Comparison of ENCODE assay signal across 9 mouse cellular contexts in genomic region chr4:116016396-116016795, GRCm38 (mm10). TPM values are rescaled to one million over a fixed set of nuclear protein-coding genes. Genes with fewer than 3 reads are reported as not detected.
A peak's percentile ranks its signal among the peaks of the same experiment; 100 is the strongest.
DNase-seq lines count a peak whose midpoint lies in the region; ATAC-seq lines count a peak whose summit lies in the region.
"Had no signal": no experiment of that assay in that cellular context is flagged by ENCODE, and none has a peak within 500 bp of the region (broad histone marks: within the 10 kb centered on the region; RNA-seq: fewer than 3 reads in every experiment).

No protein-coding gene starts in this region.

- no peak for DNase-seq in heart, postnatal 4 days
- DNase-seq in kidney, adult 11 months: peak; percentile 53
- DNase-seq in midbrain, embryonic 14.5 days: no peak
- no peak for DNase-seq in layer of hippocampus, postnatal 10 days (ENCODE audit: low spot score in 2 of 2)
- no peak for DNase-seq in adrenal gland, postnatal 4 days (ENCODE audit: low spot score in 2 of 2)
- DNase-seq in urinary bladder, postnatal 4 days (ENCODE audit: low spot score in 2 of 2): no peak

- peak overlapping the region; percentile 89 for H3K4me2 ChIP-seq in heart, embryonic 15.5 days
- H3K4me2 ChIP-seq in midbrain, embryonic 14.5 days (ENCODE audit: low read length): peak overlapping the region; percentile 94

- H3K27ac ChIP-seq in heart, embryonic 15.5 days: no peak overlapping the region
- no peak overlapping the region for H3K27ac ChIP-seq in brown adipose tissue, adult 24 weeks (replicated peaks; ENCODE audit: low read depth, low read length)
- H3K27ac ChIP-seq in midbrain, embryonic 14.5 days (replicated peaks; ENCODE audit: low read depth, low read length): no peak overlapping the region

- peaks cover 13% of the 10 kb centered on the region for H3K4me1 ChIP-seq in heart, embryonic 15.5 days (replicated peaks)
- no peaks in the 10 kb centered on the region for H3K4me1 ChIP-seq in brown adipose tissue, adult 24 weeks (ENCODE audit: control insufficient read depth, insufficient read depth, insufficient read length, low read length)
- 0 out of 2 replicates have a peak, but pooled peaks cover 10% of the 10 kb centered on the region for H3K4me1 ChIP-seq in midbrain, embryonic 14.5 days (ENCODE audit: control insufficient read depth, insufficient read depth, low read length)

- no peak for ATAC-seq in heart, embryonic 15.5 days (replicated peaks; ENCODE audit: insufficient number of reproducible peaks, insufficient read depth, low FRiP score, low read depth)
- ATAC-seq in midbrain, embryonic 14.5 days (ENCODE audit: low FRiP score, low TSS enrichment): no peak

- no peaks in the 10 kb centered on the region for H3K36me3 ChIP-seq in heart, embryonic 15.5 days
- H3K36me3 ChIP-seq in midbrain, embryonic 14.5 days (ENCODE audit: control insufficient read depth, insufficient read depth, low read length): no peaks in the 10 kb centered on the region
- H3K36me3 ChIP-seq: G1E had no signal

- WGBS in heart, embryonic 15.5 days: 56% methylated on average over 3 of the region's 3 CpGs
- WGBS in midbrain, embryonic 14.5 days: 62% methylated on average over 3 of the region's 3 CpGs

- H3K9ac ChIP-seq in heart, embryonic 15.5 days: no peak overlapping the region
- H3K9ac ChIP-seq in midbrain, embryonic 14.5 days (replicated peaks; ENCODE audit: low read length): no peak overlapping the region; the same call in 1 of the 2 replicates

- peak overlapping the region; percentile 63; the same call in 1 of the 2 replicates for H3K4me3 ChIP-seq in heart, embryonic 15.5 days
- H3K4me3 ChIP-seq in brown adipose tissue, adult 24 weeks (ENCODE audit: insufficient read depth, low read depth, low read length): 0 out of 2 replicates have a peak overlapping the region, but pooled peaks have one; percentile 13
- peak overlapping the region; percentile 65 for H3K4me3 ChIP-seq in midbrain, embryonic 14.5 days (replicated peaks; ENCODE audit: low read depth, low read length)

- no peaks in the 10 kb centered on the region for H3K9me3 ChIP-seq in heart, embryonic 15.5 days (replicated peaks)
- no peaks in the 10 kb centered on the region for H3K9me3 ChIP-seq in midbrain, embryonic 14.5 days (ENCODE audit: control insufficient read depth, low read length)
- H3K9me3 ChIP-seq: G1E had no signal

- peaks cover 65% of the 10 kb centered on the region for H3K27me3 ChIP-seq in heart, embryonic 15.5 days
- H3K27me3 ChIP-seq in midbrain, embryonic 14.5 days (ENCODE audit: control insufficient read depth, insufficient read depth, low read length): peaks cover 32% of the 10 kb centered on the region; the same call in 1 of the 2 replicates

RNA-seq across cellular contexts. Expression of gene Faah, which starts 1.3 kb away (rescaled TPM):
- 1.1 and 2.1 TPM in 2 replicates for polyA plus RNA-seq in heart, embryonic 15.5 days (2015; fragmentation: Nextera tagmentation; extraction: Ambion mirVana)
- 1 to 10 TPM; 1.3 to 1.6 TPM for total RNA-seq in heart, postnatal 4 days (2021)
- polyA plus RNA-seq in brown adipose tissue, adult 24 weeks (2012; ENCODE audit: insufficient read depth, insufficient read length, missing spikeins): not detected in 2 replicates
- 15.5 and 17.5 TPM in 2 replicates for polyA plus RNA-seq in midbrain, embryonic 14.5 days (2014; fragmentation: Nextera tagmentation; extraction: Ambion mirVana)
- total RNA-seq in layer of hippocampus, postnatal 10 days (2021): 100 to 1,000 TPM in 1 of 2 experiments, 10 to 100 TPM in 1; 86.6 to 108 TPM
- total RNA-seq in adrenal gland, postnatal 4 days (2021): 10 to 100 TPM in 1 of 2 experiments, 1 to 10 TPM in 1; 10.0 to 10.3 TPM

RNA-seq across cellular contexts. Expression of gene Nsun4, which starts 37.3 kb away (rescaled TPM):
- polyA plus RNA-seq in heart, embryonic 15.5 days (2015; fragmentation: Nextera tagmentation; extraction: Ambion mirVana): 26.3 and 27.2 TPM in 2 replicates
- 10 to 100 TPM; 27.0 to 28.6 TPM for total RNA-seq in heart, postnatal 4 days (2021)
- polyA plus RNA-seq in brown adipose tissue, adult 24 weeks (2012; ENCODE audit: insufficient read depth, insufficient read length, missing spikeins): 22.6 and 35.3 TPM in 2 replicates
- polyA plus RNA-seq in midbrain, embryonic 14.5 days (2014; fragmentation: Nextera tagmentation; extraction: Ambion mirVana): 11.5 and 13.6 TPM in 2 replicates
- total RNA-seq in layer of hippocampus, postnatal 10 days (2021): 1 to 10 TPM; 8.1 to 8.2 TPM
- total RNA-seq in adrenal gland, postnatal 4 days (2021): 10 to 100 TPM; 27.8 to 28.7 TPM

RNA-seq across cellular contexts. Expression of gene Uqcrh, which starts 58.5 kb away (rescaled TPM):
- polyA plus RNA-seq in heart, embryonic 15.5 days (2015; fragmentation: Nextera tagmentation; extraction: Ambion mirVana): 997 and 1,210 TPM in 2 replicates
- total RNA-seq in heart, postnatal 4 days (2021): 1,000 to 10,000 TPM; 1,575 to 1,686 TPM
- 4,457 and 5,170 TPM in 2 replicates for polyA plus RNA-seq in brown adipose tissue, adult 24 weeks (2012; ENCODE audit: insufficient read depth, insufficient read length, missing spikeins)
- 405 and 483 TPM in 2 replicates for polyA plus RNA-seq in midbrain, embryonic 14.5 days (2014; fragmentation: Nextera tagmentation; extraction: Ambion mirVana)
- total RNA-seq in layer of hippocampus, postnatal 10 days (2021): 100 to 1,000 TPM; 402 to 460 TPM
- 100 to 1,000 TPM; 468 to 515 TPM for total RNA-seq in adrenal gland, postnatal 4 days (2021)

RNA-seq across cellular contexts. Expression of gene Lrrc41, which starts 58.7 kb away (rescaled TPM):
- polyA plus RNA-seq in heart, embryonic 15.5 days (2015; fragmentation: Nextera tagmentation; extraction: Ambion mirVana): 44.1 and 56.7 TPM in 2 replicates
- 10 to 100 TPM; 40.6 to 41.5 TPM for total RNA-seq in heart, postnatal 4 days (2021)
- polyA plus RNA-seq in brown adipose tissue, adult 24 weeks (2012; ENCODE audit: insufficient read depth, insufficient read length, missing spikeins): 23.3 and 24.1 TPM in 2 replicates
- polyA plus RNA-seq in midbrain, embryonic 14.5 days (2014; fragmentation: Nextera tagmentation; extraction: Ambion mirVana): 72.6 and 75.2 TPM in 2 replicates
- 10 to 100 TPM; 51.9 to 52.8 TPM for total RNA-seq in layer of hippocampus, postnatal 10 days (2021)
- total RNA-seq in adrenal gland, postnatal 4 days (2021): 10 to 100 TPM; 70.4 to 74.7 TPM

Comparison
In these comparisons a context has a peak if more than half of its experiments do, and no peak if none do; other contexts are left out.
1. H3K4me3 ChIP-seq: peak in every context shown above with its lines; median percentile 65 in midbrain, embryonic 14.5 days; 63 in heart, embryonic 15.5 days; 13 in brown adipose tissue, adult 24 weeks.
2. RNA of gene Faah, which starts 1.3 kb away (total RNA-seq): 86.6 to 108 TPM in layer of hippocampus, postnatal 10 days; 10.0 to 10.3 TPM in adrenal gland, postnatal 4 days and 1.3 to 1.6 TPM in heart, postnatal 4 days; every median in the first group is over 4 times any median in the second.